Mouse (Mus musculus) cortical plate, adult 2 months (tissue): Measurements from ENCODE around the gene Gm17949.

Experiments used
- CTCF ChIP-seq: fragments of 200-500 bp; IDR thresholded peaks from 2 replicates; pipeline ENCODE4 v1.5.1; 2011; ENCODE audit warnings: mild to moderate bottlenecking, control low read depth, low read length; ENCODE audit not compliant: insufficient read depth; ENCODE audit errors: extremely low read depth
- POLR2A ChIP-seq: fragments of 200-500 bp; IDR thresholded peaks from 2 replicates; pipeline ENCODE4 v1.6.1; 2011; ENCODE audit warnings: mild to moderate bottlenecking, low read length, control low read depth; ENCODE audit not compliant: insufficient read depth; ENCODE audit errors: extremely low read depth

DNA sequence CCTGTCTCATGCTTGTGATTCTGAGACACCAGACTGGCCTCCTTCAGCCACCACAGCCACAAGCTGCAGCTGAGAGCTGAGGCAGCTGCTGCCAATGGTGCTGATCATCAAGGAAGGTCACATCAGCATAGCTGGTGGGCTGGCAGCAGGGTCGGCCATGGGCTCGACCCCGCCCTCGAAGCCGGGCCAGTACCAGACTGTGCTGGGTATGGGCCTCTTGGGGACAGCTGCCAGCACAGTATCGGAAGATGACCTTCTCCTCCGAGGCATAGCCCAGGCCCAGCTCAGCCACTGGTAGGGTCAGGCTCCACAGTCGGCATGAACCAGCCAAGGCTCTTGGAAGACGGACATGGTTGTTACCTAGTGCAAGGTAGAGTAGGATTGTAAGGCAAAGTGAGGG, 11.9 kb upstream of the Gm17949 start:
- no peak for TF ChIP-seq CTCF
- TF ChIP-seq POLR2A: no peak
